In genomic region chr15:86164718-86165345, GRCm38 (mm10) we compare ENCODE assay signal across 15 mouse cellular contexts.
"Had no signal": no experiment of that assay in that cellular context is flagged by ENCODE, and none has a peak within 500 bp of the region (broad histone marks: within the 10 kb centered on the region; RNA-seq: fewer than 3 reads in every experiment).

No protein-coding gene starts in this region.

- H3K27me3 ChIP-seq: liver, embryonic 13.5 days; stomach, embryonic 15.5 days had no signal

- DNase-seq: kidney, adult 8-10 months; kidney, postnatal 4 days; liver; liver, embryonic 13.5 days; liver, postnatal 0 days; lung, postnatal 36 days; midbrain, embryonic 14.5 days; right cerebral cortex, postnatal 14 days; thymus, adult 18-20 months; thymus, postnatal 25 days had no signal

- H3K4me2 ChIP-seq: liver, embryonic 13.5 days; stomach, embryonic 15.5 days had no signal

- H3K4me3 ChIP-seq: layer of hippocampus, adult 2 months; liver, embryonic 13.5 days; midbrain, embryonic 10.5 days; stomach, embryonic 15.5 days had no signal

- ATAC-seq: intestine, postnatal 0 days; liver, postnatal 0 days; lung, postnatal 0 days had no signal

- H3K9me3 ChIP-seq: liver, embryonic 13.5 days; stomach, embryonic 15.5 days had no signal

- H3K9ac ChIP-seq: liver, embryonic 13.5 days; liver, postnatal 0 days; stomach, embryonic 15.5 days had no signal

- H3K27ac ChIP-seq: layer of hippocampus, adult 2 months; liver, embryonic 13.5 days; midbrain, embryonic 10.5 days; stomach, embryonic 15.5 days had no signal
